Mouse (Mus musculus) midbrain, embryonic 12.5 days (tissue): Measurements from ENCODE around the gene Slc25a23. TPM values are rescaled to one million over a fixed set of nuclear protein-coding genes. Genes with fewer than 3 reads are reported as not detected.

Source experiments
- ATAC-seq: fragments of 200-750 bp; cut with Nextera tagmentation; 2 replicates; pipeline ENCODE4 v1.8.0; 2017; ENCODE audit warnings: low read depth, moderate TSS enrichment, moderate library complexity; ENCODE audit not compliant: low FRiP score
- H3K27ac ChIP-seq: fragments of 300-500 bp; sonication (generic); replicated peaks from 2 replicates; pipeline ENCODE4 v1.5.1; 2016; ENCODE audit warnings: mild to moderate bottlenecking
- H3K27me3 ChIP-seq: fragments of 300-500 bp; sonication (generic); 2 replicates; pipeline ENCODE4 v1.6.1; 2016; ENCODE audit warnings: mild to moderate bottlenecking
- H3K36me3 ChIP-seq: fragments of 300-500 bp; sonication (generic); 2 replicates; pipeline ENCODE4 v1.6.1; 2016
- H3K4me1 ChIP-seq: fragments of 300-500 bp; sonication (generic); 2 replicates; pipeline ENCODE4 v1.6.1; 2016
- H3K4me2 ChIP-seq: fragments of 300-500 bp; sonication (generic); replicated peaks from 2 replicates; pipeline ENCODE4 v1.6.1; 2016; ENCODE audit warnings: mild to moderate bottlenecking, moderate library complexity
- H3K4me3 ChIP-seq: fragments of 300-500 bp; sonication (generic); 2 replicates; pipeline ENCODE4 v1.5.1; 2016; ENCODE audit warnings: mild to moderate bottlenecking
- H3K9ac ChIP-seq: fragments of 300-500 bp; sonication (generic); replicated peaks from 2 replicates; pipeline ENCODE4 v1.6.1; 2016; ENCODE audit warnings: mild to moderate bottlenecking, moderate library complexity
- H3K9me3 ChIP-seq: fragments of 300-500 bp; sonication (generic); 2 replicates; pipeline ENCODE4 v1.6.1; 2016; ENCODE audit warnings: mild to moderate bottlenecking
- WGBS: fragments of 180-500 bp; shearing (Covaris S2); methylation state at CpG from one replicate; pipeline ENCODE4 v1.1.7; 2016; 5-methylcytosine and 5-hydroxymethylcytosine counted together
- polyA plus RNA-seq: library from polyadenylated mRNA; unstranded; fragments of >200 nt; fragmentation: Nextera tagmentation; extraction: Ambion mirVana; gene quantifications from 2 replicates; pipeline ENCODE4 v1.2.1, GENCODE M21; 2016

Gene Slc25a23
- polyA plus RNA-seq, 1 experiment from 2014 or later = 19.0 TPM

DNA sequence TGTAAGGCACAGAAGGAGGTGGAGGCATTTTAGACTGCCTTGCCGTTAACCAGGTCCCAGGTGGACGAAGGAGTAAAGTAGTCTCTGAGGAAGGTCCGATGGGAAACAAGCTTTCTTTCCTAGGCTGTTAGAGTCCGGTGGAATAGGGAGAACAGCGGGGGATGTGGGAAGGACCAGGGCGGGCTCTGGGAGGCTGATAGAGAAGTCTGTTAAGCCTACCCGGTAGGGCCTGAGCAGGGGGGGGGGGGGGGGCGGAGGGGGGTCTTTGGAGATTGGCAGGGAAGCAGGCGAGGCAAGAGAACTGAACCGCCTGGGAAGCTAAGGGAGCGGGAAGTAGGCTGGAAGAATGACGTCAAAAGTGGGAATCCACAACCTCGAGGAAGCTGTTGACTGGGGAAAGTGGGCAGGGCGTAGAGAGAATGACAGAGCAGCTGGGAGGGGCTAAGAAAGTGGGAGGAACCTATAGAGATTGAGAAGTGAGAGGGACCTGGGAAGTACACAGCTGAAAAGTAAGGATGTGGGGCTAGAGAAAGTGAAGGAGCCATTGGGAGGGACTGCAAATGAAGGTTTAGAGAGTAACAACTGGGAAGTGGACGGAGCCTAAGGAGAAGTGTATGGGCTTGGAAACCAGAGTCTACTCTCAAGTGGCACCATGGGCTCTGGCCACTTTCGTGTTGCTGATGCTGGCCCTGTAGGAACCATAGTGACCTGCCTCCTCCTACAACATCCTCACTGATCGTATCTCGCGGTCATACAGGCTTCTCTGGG, 36.4 kb upstream of the Slc25a23 start:
- Histone ChIP-seq H3K9me3 (no peaks in the 10 kb centered on the region), H3K4me3 (peak overlapping the region; percentile 21), H3K27ac (no peak overlapping the region), H3K27me3 (peaks cover 12% of the 10 kb centered on the region; the same call in 1 of the 2 replicates), H3K4me1 (peaks cover 9% of the 10 kb centered on the region), H3K4me2 (peak overlapping the region; percentile 44), H3K36me3 (no peaks in the 10 kb centered on the region), H3K9ac (no peak overlapping the region)
- peak; percentile 78 for ATAC-seq
- WGBS = 1% methylated on average over 18 of the region's 19 CpGs

DNA sequence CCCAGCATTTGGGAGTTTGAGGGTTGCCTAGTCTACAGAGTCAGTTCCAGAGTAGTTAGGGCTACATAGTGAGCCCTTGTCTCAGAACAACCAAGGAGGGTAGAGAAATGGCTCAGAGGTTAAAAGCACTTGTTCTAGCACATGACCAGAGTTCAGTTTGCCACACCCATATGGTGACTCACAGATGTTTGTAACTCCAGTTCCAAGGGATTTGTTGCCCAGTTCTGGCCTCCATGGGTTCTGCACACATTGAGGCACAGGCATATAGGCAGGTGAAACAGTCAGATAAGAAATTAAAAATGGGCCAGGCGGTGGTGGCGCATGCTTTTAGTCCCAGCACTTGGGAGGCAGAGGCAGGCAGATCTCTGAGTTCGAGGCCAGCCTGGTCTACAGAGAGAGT, 34.6 kb upstream of the Slc25a23 start:
- no peaks in the 10 kb centered on the region for H3K36me3 ChIP-seq
- no peak overlapping the region for H3K27ac ChIP-seq
- no peak overlapping the region for H3K4me3 ChIP-seq
- no peak overlapping the region for H3K4me2 ChIP-seq
- no peaks in the 10 kb centered on the region for H3K9me3 ChIP-seq
- peaks cover 9% of the 10 kb centered on the region for H3K4me1 ChIP-seq
- no peak for ATAC-seq
- no peak overlapping the region for H3K9ac ChIP-seq
- peaks cover 12% of the 10 kb centered on the region; the same call in 1 of the 2 replicates for H3K27me3 ChIP-seq
- WGBS = 96% methylated on average over 3 of the region's 3 CpGs

GRCm38 (mm10) chr17:57087049-57087832, 27.6 kb upstream of the Slc25a23 start, which contains the start of gene Tubb4a:
Tubb4a (minus strand) TSS chr17:57087782.
- Histone ChIP-seq H3K27me3 (0 out of 2 replicates have a peak, but pooled peaks cover 15% of the 10 kb centered on the region), H3K4me3 (peak within 1 kb of the TSS; percentile 59), H3K9ac (peak within 1 kb of the TSS; percentile 72), H3K27ac (peak within 1 kb of the TSS; percentile 83), H3K4me2 (peak within 1 kb of the TSS; percentile 58), H3K36me3 (peaks cover 12% of the 10 kb centered on the region; the same call in 1 of the 2 replicates), H3K9me3 (no peaks in the 10 kb centered on the region), H3K4me1 (peaks cover 11% of the 10 kb centered on the region)
- ATAC-seq = peak; percentile 95
- under 1% methylated on average over 31 of the region's 31 CpGs for WGBS

DNA sequence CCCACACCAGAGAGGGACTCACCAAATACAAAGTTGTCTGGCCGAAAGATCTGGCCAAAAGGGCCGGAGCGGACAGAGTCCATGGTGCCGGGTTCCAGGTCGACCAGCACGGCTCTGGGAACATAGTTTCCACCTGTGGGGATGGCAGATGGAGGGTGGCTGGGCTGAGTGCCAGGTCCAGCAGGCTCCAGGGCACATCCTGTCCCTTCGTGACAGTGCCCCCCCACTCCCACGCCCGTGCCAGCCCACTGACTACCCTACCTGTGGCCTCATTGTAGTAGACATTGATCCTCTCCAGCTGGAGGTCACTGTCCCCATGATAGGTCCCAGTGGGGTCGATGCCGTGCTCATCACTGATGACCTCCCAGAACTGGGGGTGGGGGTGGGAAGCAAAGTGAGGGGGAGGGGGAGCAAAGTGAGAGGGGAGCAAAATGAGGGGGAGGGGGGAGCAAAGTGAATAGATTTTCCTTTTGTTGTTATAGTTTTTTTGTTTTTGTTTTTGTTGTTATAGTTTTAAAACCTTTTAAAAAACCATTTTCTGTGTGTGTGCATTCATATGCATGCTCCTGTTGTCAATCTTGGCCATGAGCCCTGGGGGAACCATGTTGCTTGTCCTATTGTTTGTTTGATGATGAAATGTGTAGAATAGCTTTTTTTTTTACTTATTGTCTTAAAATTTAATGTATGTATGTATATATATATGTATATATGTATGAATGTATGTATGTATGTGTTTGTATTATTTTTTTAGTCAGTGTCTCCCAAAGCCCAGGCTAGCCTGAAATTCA, 26.5 kb upstream of the Slc25a23 start:
- ATAC-seq = no peak
- 94% methylated on average over 11 of the region's 11 CpGs for WGBS
- Histone ChIP-seq H3K4me2 (peak overlapping the region; percentile 58), H3K4me3 (peak overlapping the region; percentile 59), H3K4me1 (peaks cover 11% of the 10 kb centered on the region), H3K27me3 (0 out of 2 replicates have a peak, but pooled peaks cover 15% of the 10 kb centered on the region), H3K9me3 (no peaks in the 10 kb centered on the region), H3K36me3 (peaks cover 21% of the 10 kb centered on the region), H3K9ac (no peak overlapping the region), H3K27ac (no peak overlapping the region)

GRCm38 (mm10) chr17:57082481-57082880, 22.8 kb upstream of the Slc25a23 start:
- Histone ChIP-seq H3K27me3 (0 out of 2 replicates have a peak, but pooled peaks cover under 1% of the 10 kb centered on the region), H3K4me1 (peaks cover 11% of the 10 kb centered on the region)

GRCm38 (mm10) chr17:57081234-57081842, 21.7 kb upstream of the Slc25a23 start:
- H3K27ac ChIP-seq = no peak overlapping the region
- no peaks in the 10 kb centered on the region for H3K9me3 ChIP-seq
- WGBS = 94% methylated on average over 31 of the region's 31 CpGs
- 0 out of 2 replicates have a peak, but pooled peaks cover 4% of the 10 kb centered on the region for H3K27me3 ChIP-seq
- no peak overlapping the region for H3K4me2 ChIP-seq
- ATAC-seq = no peak
- H3K4me1 ChIP-seq = peaks cover 5% of the 10 kb centered on the region; the same call in 1 of the 2 replicates
- no peak overlapping the region for H3K4me3 ChIP-seq
- peaks cover 39% of the 10 kb centered on the region for H3K36me3 ChIP-seq
- no peak overlapping the region for H3K9ac ChIP-seq

More at GRCm38 (mm10) chr17:57082481-57082880, 22.8 kb upstream of the Slc25a23 start:
- Histone ChIP-seq H3K36me3 (peaks cover 39% of the 10 kb centered on the region), H3K9ac (no peak overlapping the region), H3K27ac (no peak overlapping the region), H3K9me3 (no peaks in the 10 kb centered on the region), H3K4me2 (no peak overlapping the region), H3K4me3 (no peak overlapping the region)
- 89% methylated on average over 5 of the region's 5 CpGs for WGBS
- no peak for ATAC-seq

GRCm38 (mm10) chr17:57079919-57080318, 20.3 kb upstream of the Slc25a23 start:
- Histone ChIP-seq H3K9ac (no peak overlapping the region), H3K9me3 (no peaks in the 10 kb centered on the region), H3K4me2 (no peak overlapping the region), H3K4me3 (no peak overlapping the region), H3K27ac (no peak overlapping the region), H3K27me3 (0 out of 2 replicates have a peak, but pooled peaks cover 4% of the 10 kb centered on the region), H3K36me3 (peaks cover 35% of the 10 kb centered on the region), H3K4me1 (no peaks in the 10 kb centered on the region; the same call in 1 of the 2 replicates)
- 68% methylated on average over 3 of the region's 3 CpGs for WGBS
- ATAC-seq = no peak

DNA sequence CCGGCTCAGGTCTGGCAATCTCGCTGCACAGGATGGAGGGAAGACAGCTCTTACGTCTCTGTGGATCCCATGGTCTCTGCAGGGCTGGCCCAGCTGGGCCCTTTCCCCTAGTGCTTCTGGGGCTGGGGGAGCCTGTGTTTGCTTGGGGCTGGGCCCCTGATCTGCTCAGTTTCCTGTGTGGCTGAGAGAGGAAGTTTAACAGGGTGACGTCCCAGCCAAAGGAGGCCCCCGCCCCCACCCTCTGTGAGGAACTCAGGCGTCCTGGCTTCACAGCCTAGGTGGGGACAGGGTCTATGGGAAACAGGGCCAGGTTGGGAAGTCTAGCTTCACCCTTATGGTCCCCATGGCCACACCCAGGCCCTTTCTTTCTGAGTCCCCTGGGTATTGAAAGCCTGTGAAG, 18.7 kb upstream of the Slc25a23 start, which contains the start of gene Dennd1c:
Gene Dennd1c (minus strand): TSS at position 179 of the 400 bp plus-strand sequence.
- H3K27ac ChIP-seq = no peak within 1 kb of the TSS
- H3K9ac ChIP-seq = no peak within 1 kb of the TSS
- ATAC-seq = no peak
- H3K9me3 ChIP-seq = no peaks in the 10 kb centered on the region
- no peak within 1 kb of the TSS for H3K4me3 ChIP-seq
- WGBS = 52% methylated on average over 6 of the region's 6 CpGs
- peaks cover 31% of the 10 kb centered on the region for H3K36me3 ChIP-seq
- H3K27me3 ChIP-seq = 0 out of 2 replicates have a peak, but pooled peaks cover 4% of the 10 kb centered on the region
- H3K4me1 ChIP-seq = no peaks in the 10 kb centered on the region; the same call in 1 of the 2 replicates
- H3K4me2 ChIP-seq = no peak within 1 kb of the TSS

GRCm38 (mm10) chr17:57076916-57077315, 17.3 kb upstream of the Slc25a23 start:
- no peaks in the 10 kb centered on the region for H3K9me3 ChIP-seq
- H3K27me3 ChIP-seq = 0 out of 2 replicates have a peak, but pooled peaks cover 4% of the 10 kb centered on the region
- H3K4me1 ChIP-seq = no peaks in the 10 kb centered on the region; the same call in 1 of the 2 replicates
- no peak overlapping the region for H3K9ac ChIP-seq
- no peak overlapping the region for H3K27ac ChIP-seq
- no peak for ATAC-seq
- no peak overlapping the region for H3K4me3 ChIP-seq
- H3K4me2 ChIP-seq = no peak overlapping the region
- WGBS = 73% methylated on average over 3 of the region's 3 CpGs
- peaks cover 25% of the 10 kb centered on the region for H3K36me3 ChIP-seq

DNA sequence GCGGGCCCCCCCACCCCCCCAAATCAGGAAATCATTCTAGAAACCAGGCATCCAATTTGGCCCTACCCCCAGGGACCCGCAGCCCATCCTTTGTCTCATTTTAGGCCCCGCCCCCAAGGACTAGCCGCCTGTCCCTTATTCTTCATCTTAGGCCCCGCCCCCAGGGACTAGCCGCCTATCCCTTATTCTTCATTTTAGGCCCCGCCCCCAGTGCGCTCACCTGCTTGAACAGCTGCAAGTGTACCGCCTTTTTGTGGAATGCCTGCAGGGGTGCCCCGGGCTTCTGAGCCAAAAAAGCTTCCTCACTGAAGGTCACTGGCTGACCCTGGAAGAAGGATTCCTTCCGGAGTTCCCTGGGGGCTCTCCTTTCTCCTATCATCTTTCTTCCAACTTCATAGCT, 11.0 kb upstream of the Slc25a23 start:
- WGBS = 3% methylated on average over 11 of the region's 11 CpGs
- Histone ChIP-seq H3K9ac (no peak overlapping the region), H3K4me2 (peak overlapping the region; percentile 42), H3K27ac (no peak overlapping the region), H3K9me3 (no peaks in the 10 kb centered on the region), H3K4me3 (peak overlapping the region; percentile 20), H3K4me1 (peaks cover 7% of the 10 kb centered on the region; the same call in 1 of the 2 replicates), H3K27me3 (no peaks in the 10 kb centered on the region; the same call in 1 of the 2 replicates), H3K36me3 (no peaks in the 10 kb centered on the region)
- ATAC-seq = peak; percentile 42; the same call in 1 of the 2 replicates

DNA sequence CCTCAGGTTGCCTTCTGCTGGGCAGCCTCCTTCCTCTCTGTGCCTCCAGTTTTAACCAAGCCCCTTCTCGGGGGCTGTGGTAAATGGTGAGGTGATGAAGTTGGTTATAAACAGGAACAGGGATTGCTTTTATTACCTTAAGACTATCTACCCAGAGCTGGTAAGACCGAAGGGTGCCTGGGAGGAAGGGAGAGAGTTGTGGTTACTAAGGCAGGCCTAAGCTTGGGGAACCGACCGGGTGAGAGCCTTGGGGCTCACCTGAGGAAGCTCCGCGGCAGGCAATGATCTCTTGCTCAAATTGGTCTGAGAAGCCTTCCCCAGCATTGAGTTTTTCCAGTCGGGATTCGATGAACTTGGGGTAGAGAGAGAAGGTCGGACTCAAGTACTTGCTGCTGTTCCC, 10.6 kb upstream of the Slc25a23 start:
- peak; percentile 17; the same call in 1 of the 2 replicates for ATAC-seq
- 11% methylated on average over 9 of the region's 9 CpGs for WGBS
- peak overlapping the region; percentile 20 for H3K4me3 ChIP-seq

More for the DNA sequence above, 10.6 kb upstream of the Slc25a23 start:
- H3K27me3 ChIP-seq = peaks cover 3% of the 10 kb centered on the region
- no peaks in the 10 kb centered on the region for H3K36me3 ChIP-seq
- no peak overlapping the region for H3K9ac ChIP-seq
- no peaks in the 10 kb centered on the region for H3K9me3 ChIP-seq
- no peak overlapping the region for H3K27ac ChIP-seq
- H3K4me2 ChIP-seq = peak overlapping the region; percentile 42
- H3K4me1 ChIP-seq = peaks cover 7% of the 10 kb centered on the region; the same call in 1 of the 2 replicates
